8 mouse cellular contexts compared by ENCODE assay signal in genomic region chr8:3676993-3677579, GRCm38 (mm10). TPM values are rescaled to one million over a fixed set of nuclear protein-coding genes. Genes with fewer than 3 reads are reported as not detected.
A peak's percentile ranks its signal among the peaks of the same experiment; 100 is the strongest.
DNase-seq lines count a peak whose midpoint lies in the region; ATAC-seq lines count a peak whose summit lies in the region.

No protein-coding gene starts in this region.

- no peaks in the 10 kb centered on the region; the same call in 1 of the 2 replicates for H3K4me1 ChIP-seq in kidney, embryonic 14.5 days (ENCODE audit: control insufficient read depth, insufficient read depth, low read length)
- peaks cover 21% of the 10 kb centered on the region for H3K4me1 ChIP-seq in heart, embryonic 15.5 days (replicated peaks)
- H3K4me1 ChIP-seq in liver, embryonic 11.5 days (replicated peaks; ENCODE audit: control insufficient read depth, insufficient read depth, low read length): peaks cover 13% of the 10 kb centered on the region
- peaks cover 4% of the 10 kb centered on the region; the same call in 1 of the 2 replicates for H3K4me1 ChIP-seq in neural tube, embryonic 11.5 days (ENCODE audit: control insufficient read depth, insufficient read depth, low read length)

- 3% methylated on average over 15 of the region's 15 CpGs for WGBS in kidney, embryonic 14.5 days
- 3% methylated on average over 15 of the region's 15 CpGs for WGBS in heart, embryonic 15.5 days
- WGBS in liver, embryonic 11.5 days: 3% methylated on average over 15 of the region's 15 CpGs
- 4% methylated on average over 15 of the region's 15 CpGs for WGBS in neural tube, embryonic 11.5 days

- peak overlapping the region; percentile 56 for H3K4me2 ChIP-seq in kidney, embryonic 14.5 days (replicated peaks; ENCODE audit: low read depth, low read length)
- H3K4me2 ChIP-seq in heart, embryonic 15.5 days: peak overlapping the region; percentile 80
- H3K4me2 ChIP-seq in liver, embryonic 11.5 days: peak overlapping the region; percentile 90
- peak overlapping the region; percentile 81 for H3K4me2 ChIP-seq in neural tube, embryonic 11.5 days (ENCODE audit: low read depth)

- peak overlapping the region; percentile 93 for H3K9ac ChIP-seq in kidney, embryonic 14.5 days (ENCODE audit: low read depth, low read length)
- H3K9ac ChIP-seq in heart, embryonic 15.5 days: peak overlapping the region; percentile 95
- peak overlapping the region; percentile 88 for H3K9ac ChIP-seq in liver, embryonic 11.5 days (ENCODE audit: low read depth, low read length)
- H3K9ac ChIP-seq in neural tube, embryonic 11.5 days (ENCODE audit: low read length): peak overlapping the region; percentile 89

- peak overlapping the region; percentile 84; the same call in 1 of the 2 replicates for H3K27ac ChIP-seq in kidney, embryonic 14.5 days (ENCODE audit: low read depth, low read length)
- peak overlapping the region; percentile 95 for H3K27ac ChIP-seq in heart, embryonic 15.5 days
- H3K27ac ChIP-seq in liver, embryonic 11.5 days (ENCODE audit: low read depth, low read length): peak overlapping the region; percentile 83
- peak overlapping the region; percentile 57 for H3K27ac ChIP-seq in neural tube, embryonic 11.5 days (ENCODE audit: low read depth, low read length)

- no peak for DNase-seq in kidney, adult 11 months
- DNase-seq in c-Kit-positive CD71-positive TER-119-positive erythroid progenitor cells, embryonic 14.5 days (ENCODE audit: low spot score): peak; percentile 28
- DNase-seq in liver, embryonic 11.5 days (ENCODE audit: low spot score): peak; percentile 57
- peak; percentile 32 for DNase-seq in neural tube, embryonic 11.5 days (ENCODE audit: low spot score)
- no peak for DNase-seq in urinary bladder, adult 2 months (ENCODE audit: low spot score)

- no peaks in the 10 kb centered on the region for H3K27me3 ChIP-seq in kidney, embryonic 14.5 days (ENCODE audit: control insufficient read depth, insufficient read depth, low read length)
- H3K27me3 ChIP-seq in heart, embryonic 15.5 days: no peaks in the 10 kb centered on the region
- no peaks in the 10 kb centered on the region for H3K27me3 ChIP-seq in liver, embryonic 11.5 days (replicated peaks; ENCODE audit: control insufficient read depth, insufficient read depth, low read length)
- no peaks in the 10 kb centered on the region for H3K27me3 ChIP-seq in neural tube, embryonic 11.5 days (ENCODE audit: control insufficient read depth, insufficient read depth, low read length)

- peaks cover 22% of the 10 kb centered on the region for H3K36me3 ChIP-seq in kidney, embryonic 14.5 days (ENCODE audit: control insufficient read depth, insufficient read depth, low read length)
- peaks cover 25% of the 10 kb centered on the region for H3K36me3 ChIP-seq in heart, embryonic 15.5 days
- peaks cover 23% of the 10 kb centered on the region for H3K36me3 ChIP-seq in liver, embryonic 11.5 days (ENCODE audit: control insufficient read depth, insufficient read depth, low read length)
- peaks cover 11% of the 10 kb centered on the region for H3K36me3 ChIP-seq in neural tube, embryonic 11.5 days (ENCODE audit: control insufficient read depth, insufficient read depth, low read length)

- H3K4me3 ChIP-seq in kidney, embryonic 14.5 days (ENCODE audit: low read length): peak overlapping the region; percentile 72
- peak overlapping the region; percentile 98 for H3K4me3 ChIP-seq in heart, embryonic 15.5 days
- peak overlapping the region; percentile 95 for H3K4me3 ChIP-seq in liver, embryonic 11.5 days (ENCODE audit: low read depth, low read length)
- H3K4me3 ChIP-seq in neural tube, embryonic 11.5 days (ENCODE audit: low read depth, low read length): peak overlapping the region; percentile 82

- ATAC-seq in kidney, embryonic 14.5 days (ENCODE audit: low FRiP score, low TSS enrichment): peak; percentile 16; the same call in 1 of the 2 replicates
- 0 out of 2 replicates have a peak, but pooled peaks have one; percentile 0 for ATAC-seq in heart, embryonic 15.5 days (replicated peaks; ENCODE audit: insufficient number of reproducible peaks, insufficient read depth, low FRiP score, low read depth)
- peak; percentile 4; the same call in 1 of the 2 replicates for ATAC-seq in liver, embryonic 11.5 days (replicated peaks; ENCODE audit: low FRiP score)
- peak; percentile 11; the same call in 1 of the 2 replicates for ATAC-seq in neural tube, embryonic 11.5 days (ENCODE audit: insufficient read depth, low FRiP score, low TSS enrichment)
- no peak for ATAC-seq in CD4-positive, CD25-positive, alpha-beta regulatory T cell, adult 4 months

- H3K9me3 ChIP-seq in kidney, embryonic 14.5 days (ENCODE audit: control insufficient read depth, low read length): no peaks in the 10 kb centered on the region
- H3K9me3 ChIP-seq in heart, embryonic 15.5 days (replicated peaks): no peaks in the 10 kb centered on the region
- no peaks in the 10 kb centered on the region for H3K9me3 ChIP-seq in liver, embryonic 11.5 days (ENCODE audit: control insufficient read depth, low read length)
- H3K9me3 ChIP-seq in neural tube, embryonic 11.5 days (ENCODE audit: control insufficient read depth, low read length): no peaks in the 10 kb centered on the region

RNA-seq across cellular contexts. Expression of gene Trappc5, which starts 1.0 kb away (rescaled TPM):
- polyA plus RNA-seq in kidney, embryonic 14.5 days (2014; fragmentation: Nextera tagmentation; extraction: Ambion mirVana): 28.9 and 29.9 TPM in 2 replicates
- polyA plus RNA-seq in heart, embryonic 15.5 days (2015; fragmentation: Nextera tagmentation; extraction: Ambion mirVana): 30.5 and 34.0 TPM in 2 replicates
- polyA plus RNA-seq in liver, embryonic 11.5 days (2014; fragmentation: Nextera tagmentation; extraction: Ambion mirVana): 29.5 and 31.6 TPM in 2 replicates
- polyA plus RNA-seq in neural tube, embryonic 11.5 days (2014; fragmentation: Nextera tagmentation; extraction: Ambion mirVana): 37.0 and 43.6 TPM in 2 replicates
- polyA plus RNA-seq in CD4-positive, CD25-positive, alpha-beta regulatory T cell, adult 4 months (2017; shearing (Covaris generic)): 10 to 100 TPM; 20.3 to 32.6 TPM
- polyA plus RNA-seq in urinary bladder, adult 2 months (2012; rRNA removed): 26.9 and 29.5 TPM in 2 replicates

RNA-seq across cellular contexts. Expression of gene Fcor, which starts 4.9 kb away (rescaled TPM):
- 17.8 and 20.6 TPM in 2 replicates for polyA plus RNA-seq in kidney, embryonic 14.5 days (2014; fragmentation: Nextera tagmentation; extraction: Ambion mirVana)
- 5.7 and 6.6 TPM in 2 replicates for polyA plus RNA-seq in heart, embryonic 15.5 days (2015; fragmentation: Nextera tagmentation; extraction: Ambion mirVana)
- 7.3 and 11.4 TPM in 2 replicates for polyA plus RNA-seq in liver, embryonic 11.5 days (2014; fragmentation: Nextera tagmentation; extraction: Ambion mirVana)
- 7.9 and 11.3 TPM in 2 replicates for polyA plus RNA-seq in neural tube, embryonic 11.5 days (2014; fragmentation: Nextera tagmentation; extraction: Ambion mirVana)
- polyA plus RNA-seq in CD4-positive, CD25-positive, alpha-beta regulatory T cell, adult 4 months (2017; shearing (Covaris generic)): not detected
- 4.6 and 9.2 TPM in 2 replicates for polyA plus RNA-seq in urinary bladder, adult 2 months (2012; rRNA removed)

RNA-seq across cellular contexts. Expression of gene Mcemp1, which starts 11.5 kb away (rescaled TPM):
- polyA plus RNA-seq in kidney, embryonic 14.5 days (2014; fragmentation: Nextera tagmentation; extraction: Ambion mirVana): 0.28 and 0.30 TPM in 2 replicates
- polyA plus RNA-seq in heart, embryonic 15.5 days (2015; fragmentation: Nextera tagmentation; extraction: Ambion mirVana): 0.29 and 0.51 TPM in 2 replicates
- 0.52 and 1.0 TPM in 2 replicates for polyA plus RNA-seq in liver, embryonic 11.5 days (2014; fragmentation: Nextera tagmentation; extraction: Ambion mirVana)
- polyA plus RNA-seq in neural tube, embryonic 11.5 days (2014; fragmentation: Nextera tagmentation; extraction: Ambion mirVana): not detected in 2 replicates
- polyA plus RNA-seq in CD4-positive, CD25-positive, alpha-beta regulatory T cell, adult 4 months (2017; shearing (Covaris generic)): not detected
- polyA plus RNA-seq in urinary bladder, adult 2 months (2012; rRNA removed): 0.39 and 0.43 TPM in 2 replicates

RNA-seq across cellular contexts. Expression of gene Fcer2a, which starts 16.9 kb away (rescaled TPM):
- 0.09 and 0.30 TPM in 2 replicates for polyA plus RNA-seq in kidney, embryonic 14.5 days (2014; fragmentation: Nextera tagmentation; extraction: Ambion mirVana)
- 0.14 TPM in 1 of 2 replicates, not detected in the other for polyA plus RNA-seq in heart, embryonic 15.5 days (2015; fragmentation: Nextera tagmentation; extraction: Ambion mirVana)
- polyA plus RNA-seq in liver, embryonic 11.5 days (2014; fragmentation: Nextera tagmentation; extraction: Ambion mirVana): 0.10 TPM in 1 of 2 replicates, not detected in the other
- 0.11 and 0.24 TPM in 2 replicates for polyA plus RNA-seq in neural tube, embryonic 11.5 days (2014; fragmentation: Nextera tagmentation; extraction: Ambion mirVana)
- 10 to 100 TPM in 1 of 2 experiments, under 1 TPM in 1; 0.38 to 12.4 TPM for polyA plus RNA-seq in CD4-positive, CD25-positive, alpha-beta regulatory T cell, adult 4 months (2017; shearing (Covaris generic))
- polyA plus RNA-seq in urinary bladder, adult 2 months (2012; rRNA removed): 0.12 and 0.13 TPM in 2 replicates

RNA-seq across cellular contexts. Expression of gene Retn, which starts 21.5 kb away (rescaled TPM):
- 0.46 and 0.73 TPM in 2 replicates for polyA plus RNA-seq in kidney, embryonic 14.5 days (2014; fragmentation: Nextera tagmentation; extraction: Ambion mirVana)
- polyA plus RNA-seq in heart, embryonic 15.5 days (2015; fragmentation: Nextera tagmentation; extraction: Ambion mirVana): 0.16 TPM in 1 of 2 replicates, not detected in the other
- polyA plus RNA-seq in liver, embryonic 11.5 days (2014; fragmentation: Nextera tagmentation; extraction: Ambion mirVana): 0.29 and 0.40 TPM in 2 replicates
- not detected in 2 replicates for polyA plus RNA-seq in neural tube, embryonic 11.5 days (2014; fragmentation: Nextera tagmentation; extraction: Ambion mirVana)
- polyA plus RNA-seq in CD4-positive, CD25-positive, alpha-beta regulatory T cell, adult 4 months (2017; shearing (Covaris generic)): not detected
- polyA plus RNA-seq in urinary bladder, adult 2 months (2012; rRNA removed): 53.8 and 69.7 TPM in 2 replicates

Comparison
In these comparisons a context has a peak if more than half of its experiments do, and no peak if none do; other contexts are left out.
1. DNase-seq: peak in c-Kit-positive CD71-positive TER-119-positive erythroid progenitor cells, embryonic 14.5 days (single experiment), liver, embryonic 11.5 days (single experiment) and neural tube, embryonic 11.5 days (single experiment); none in kidney, adult 11 months (single experiment) and urinary bladder, adult 2 months (single experiment).
2. Peak in every context shown above with its lines, with median percentiles within 50 percentile points of each other: H3K27ac ChIP-seq, H3K4me2 ChIP-seq, H3K4me3 ChIP-seq and H3K9ac ChIP-seq.